Mouse (Mus musculus) thymus, adult 2 months (tissue): Measurements from ENCODE around the gene Pex3.

Source experiments
- CTCF ChIP-seq: fragments of 200-500 bp; IDR thresholded peaks from 2 replicates; pipeline ENCODE4 v1.5.1; 2012; ENCODE audit warnings: mild to moderate bottlenecking, control low read depth, low read length, moderate library complexity, borderline replicate concordance; ENCODE audit not compliant: control insufficient read depth, poor library complexity, insufficient read depth; ENCODE audit errors: extremely low read depth
- POLR2A ChIP-seq: fragments of 200-500 bp; IDR thresholded peaks from 2 replicates; pipeline ENCODE4 v1.6.1; 2012; ENCODE audit warnings: mild to moderate bottlenecking, low read length, control low read depth, moderate library complexity; ENCODE audit not compliant: control insufficient read depth, poor library complexity, insufficient read depth; ENCODE audit errors: extremely low read depth

GRCm38 (mm10) chr10:13564364-13565079 lies 11.6 kb upstream of the Pex3 start:
- TF ChIP-seq CTCF (peak; percentile 88), POLR2A (no peak)
